Mouse (Mus musculus) CD4-positive helper T cell, adult 2 months (primary cell): ENCODE measurements around the gene Hydin.

Experiments used
- DNase-seq: peaks from one replicate; pipeline ENCODE4 v3.0.0-alpha.2; 2012; ENCODE audit warnings: low read depth, missing footprints, low spot score

The Hydin gene

DNA sequence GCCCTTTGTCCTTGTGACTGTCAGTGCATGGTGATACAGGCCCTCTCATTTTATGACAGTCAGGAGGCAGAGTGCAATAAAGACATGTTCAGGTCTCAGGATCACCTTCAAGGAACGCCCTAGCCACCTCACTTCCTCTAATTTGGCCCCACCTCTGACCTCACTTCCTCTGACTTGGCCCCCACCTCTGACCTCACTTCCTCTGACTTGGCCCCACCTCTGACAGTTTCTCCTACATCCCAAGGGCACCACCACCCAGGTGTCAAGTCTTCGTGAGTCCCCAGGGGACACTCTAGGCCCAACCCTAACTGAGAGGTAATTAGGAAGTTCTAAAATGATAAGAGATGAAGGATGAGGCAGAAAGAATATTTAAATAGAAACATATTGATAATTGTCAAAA lies 177.5 kb downstream of the Hydin start:
- DNase-seq: no peak

DNA sequence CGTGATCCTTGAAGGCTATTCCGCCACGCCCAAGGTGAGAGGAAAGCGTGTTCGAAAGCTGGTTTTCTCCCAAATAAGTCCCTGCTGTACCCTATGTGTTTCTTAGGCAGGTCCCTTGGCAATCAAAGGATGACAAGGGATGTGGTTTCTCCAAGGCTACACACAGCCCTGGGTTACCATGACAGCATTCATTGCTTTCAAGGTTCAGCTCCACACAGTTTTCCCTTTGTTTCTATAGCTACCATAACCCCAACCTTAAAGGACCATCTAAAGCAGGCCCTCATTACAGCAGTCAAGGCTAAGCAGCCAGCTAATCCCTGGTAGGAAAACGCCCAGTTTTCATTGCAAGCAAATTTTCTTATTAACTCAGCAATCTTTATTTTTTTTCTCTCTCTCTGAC lies 183.7 kb downstream of the Hydin start:
- DNase-seq: no peak

DNA sequence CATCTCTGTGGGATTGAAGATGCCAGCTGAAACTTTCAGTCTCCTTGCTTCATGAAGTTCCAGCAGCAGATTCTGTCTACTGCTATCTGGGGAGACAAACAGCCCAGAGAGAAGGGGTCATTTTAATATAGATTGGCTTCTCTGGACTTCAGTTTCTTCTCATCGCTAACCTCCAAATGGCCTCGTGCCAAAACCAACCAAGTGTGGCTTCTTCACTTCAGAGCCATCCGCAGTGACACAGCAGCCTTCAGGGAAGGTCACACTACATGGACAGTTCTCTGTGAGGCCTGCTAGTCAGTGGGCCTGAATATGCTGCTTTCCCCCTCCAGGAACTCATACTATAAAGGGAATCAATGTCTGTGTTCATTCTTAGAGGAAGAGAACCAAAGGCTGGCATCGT lies 187.7 kb downstream of the Hydin start:
- no peak for DNase-seq

DNA sequence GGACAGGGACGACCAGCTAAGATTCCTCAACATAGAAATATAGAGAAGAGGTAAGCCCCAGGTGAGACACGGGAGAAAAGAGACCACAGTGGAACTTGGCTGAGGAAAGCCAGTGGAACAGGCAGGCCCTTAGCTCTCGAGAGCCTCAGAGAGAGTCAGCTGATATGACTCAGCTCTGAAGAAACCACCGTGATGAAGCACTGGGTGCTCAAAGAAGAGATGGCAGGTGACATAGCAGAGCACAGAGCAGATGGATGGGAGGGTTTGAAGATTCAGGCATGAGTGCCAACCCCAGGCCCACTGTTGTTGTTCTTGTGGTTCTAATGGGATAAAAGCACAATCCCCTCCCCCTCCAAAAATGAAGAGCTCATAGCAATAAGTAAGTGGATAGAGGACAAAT lies 190.6 kb downstream of the Hydin start:
- no peak for DNase-seq

DNA sequence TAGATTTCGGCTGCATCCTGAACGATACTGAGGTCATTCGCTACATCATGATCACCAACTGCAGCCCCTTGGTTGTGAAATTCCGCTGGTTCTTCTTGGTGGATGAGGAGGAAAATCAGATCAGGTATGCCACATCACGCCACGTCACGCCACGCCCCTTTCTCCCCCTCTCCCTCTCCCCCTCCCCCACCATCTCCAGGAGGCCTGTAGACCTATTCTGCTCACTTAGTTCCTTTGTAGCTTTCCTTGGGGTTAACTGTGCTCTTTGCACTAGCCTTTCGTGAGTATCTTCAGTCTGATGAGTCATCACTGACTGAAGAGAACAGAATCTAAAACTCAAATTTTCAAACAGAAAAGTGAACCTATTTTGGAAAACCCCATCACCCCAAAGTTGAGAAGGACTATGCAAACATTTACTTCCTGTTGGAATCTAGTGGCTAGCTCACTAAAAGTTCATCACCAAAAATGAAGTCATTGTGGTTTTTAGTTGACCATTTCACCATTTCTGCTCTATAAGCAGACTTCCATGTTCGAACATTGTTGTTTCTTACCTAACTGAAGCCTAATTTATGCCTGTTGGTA lies 195.9 kb downstream of the Hydin start:
- DNase-seq: no peak

DNA sequence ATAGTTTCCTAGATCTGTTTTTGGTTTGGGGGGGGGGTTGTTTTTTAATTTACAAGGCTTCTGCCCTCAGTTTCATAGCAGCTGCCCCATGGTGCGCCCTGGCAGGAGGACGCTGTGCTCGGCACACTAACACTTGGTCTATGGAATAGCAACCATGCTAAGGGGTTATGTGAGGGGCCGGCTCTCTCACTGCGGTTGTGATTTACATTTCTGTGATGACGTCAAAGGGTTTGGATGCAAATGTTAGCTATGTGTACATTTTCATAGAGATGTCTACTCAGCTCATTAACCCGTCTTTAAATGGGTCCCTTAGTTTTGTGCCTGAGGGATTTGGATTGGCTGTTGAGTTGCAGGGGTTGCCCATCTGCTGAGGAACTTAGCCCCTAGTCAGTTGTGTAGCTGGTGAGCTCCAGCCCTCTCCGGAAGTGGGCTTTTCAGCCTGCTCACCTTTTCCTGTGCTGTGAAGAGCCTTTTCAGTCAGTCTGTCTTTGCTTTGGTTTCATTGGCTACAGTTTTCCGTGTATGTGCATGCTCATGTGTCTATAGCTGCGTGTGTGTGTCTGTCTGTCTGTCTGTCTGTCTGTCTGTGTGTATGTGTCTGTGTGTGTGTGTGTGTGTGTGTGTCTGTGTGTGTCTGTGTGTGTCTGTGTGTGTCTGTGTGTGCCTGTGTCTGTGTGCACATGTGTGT lies 197.1 kb downstream of the Hydin start:
- DNase-seq: no peak

DNA sequence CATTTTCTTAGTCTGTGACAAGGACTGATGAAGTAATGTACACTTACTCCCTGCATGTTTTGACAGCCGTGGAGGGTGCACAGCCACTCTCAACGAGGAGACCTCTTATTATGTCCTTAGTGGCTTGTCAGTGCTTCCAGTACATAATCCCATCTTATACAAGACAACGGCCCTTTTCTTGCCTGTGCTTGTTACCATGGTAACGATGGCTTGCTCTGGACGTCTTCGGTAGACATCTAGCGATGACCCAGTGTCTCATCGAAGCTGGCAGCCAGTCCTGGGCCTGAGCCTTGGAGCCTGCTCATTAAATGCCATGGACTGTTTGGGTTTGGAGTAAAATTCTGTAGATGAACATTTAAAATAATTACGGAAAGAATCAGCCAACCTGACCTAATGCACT lies 198.8 kb downstream of the Hydin start:
- DNase-seq: no peak

DNA sequence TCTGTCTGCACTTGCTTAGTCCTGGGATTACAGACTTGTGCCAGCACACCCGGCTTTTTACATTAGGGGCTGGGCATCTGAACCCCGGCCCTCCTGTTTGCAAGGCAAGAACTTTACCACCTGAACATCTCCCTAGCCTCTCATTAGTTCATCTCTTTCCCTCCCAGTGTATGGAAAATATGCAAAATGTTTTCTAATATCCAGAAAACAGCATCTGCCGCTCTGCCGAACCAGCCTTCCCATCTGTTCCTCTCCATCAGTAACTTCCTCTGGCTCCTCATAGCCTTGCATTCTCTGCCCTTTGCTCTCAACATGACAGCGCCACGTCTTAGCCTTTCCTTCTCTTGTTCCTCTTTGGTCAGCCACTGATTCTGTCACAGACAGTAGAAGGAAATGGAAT lies 210.5 kb downstream of the Hydin start:
- no peak for DNase-seq

DNA sequence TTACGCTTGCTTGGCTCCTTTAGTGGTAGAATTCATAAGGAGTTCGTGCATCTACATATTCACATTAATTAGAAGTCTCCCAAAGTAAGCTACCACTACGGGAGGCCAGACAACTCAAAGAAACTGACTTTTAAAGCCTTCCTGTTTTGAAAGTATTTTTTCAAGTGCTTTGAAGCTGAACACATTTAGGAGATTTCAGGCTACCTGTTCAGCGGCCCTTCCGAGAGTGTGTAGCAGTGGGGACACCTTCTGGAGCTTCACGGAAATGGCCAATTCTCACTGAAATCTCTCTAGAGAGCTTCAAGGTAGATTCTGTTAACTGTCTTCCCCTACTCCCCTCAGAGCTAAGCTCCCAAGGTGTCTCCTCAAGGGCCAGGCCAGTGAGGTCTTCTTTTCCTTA lies 211.8 kb downstream of the Hydin start:
- no peak for DNase-seq

DNA sequence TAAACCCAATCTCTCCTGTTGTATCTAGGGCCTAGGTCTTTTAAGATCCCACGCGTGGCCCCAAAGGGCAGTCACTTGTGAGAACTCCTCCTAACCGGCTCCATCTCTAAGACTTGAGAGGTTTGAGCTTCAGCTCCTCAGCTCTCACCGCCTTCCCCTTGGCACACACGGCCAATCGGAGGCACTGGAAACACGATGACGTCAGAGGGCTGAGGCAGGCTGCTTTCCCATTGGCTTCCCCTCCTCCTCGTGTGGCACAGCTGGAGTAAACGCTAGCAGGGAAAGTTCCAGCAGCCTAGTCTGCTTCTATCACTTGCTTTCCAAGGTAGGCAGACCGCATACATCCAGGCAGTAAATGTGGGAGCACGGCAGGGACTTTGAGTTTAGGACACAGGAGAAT lies 212.6 kb downstream of the Hydin start:
- no peak for DNase-seq

DNA sequence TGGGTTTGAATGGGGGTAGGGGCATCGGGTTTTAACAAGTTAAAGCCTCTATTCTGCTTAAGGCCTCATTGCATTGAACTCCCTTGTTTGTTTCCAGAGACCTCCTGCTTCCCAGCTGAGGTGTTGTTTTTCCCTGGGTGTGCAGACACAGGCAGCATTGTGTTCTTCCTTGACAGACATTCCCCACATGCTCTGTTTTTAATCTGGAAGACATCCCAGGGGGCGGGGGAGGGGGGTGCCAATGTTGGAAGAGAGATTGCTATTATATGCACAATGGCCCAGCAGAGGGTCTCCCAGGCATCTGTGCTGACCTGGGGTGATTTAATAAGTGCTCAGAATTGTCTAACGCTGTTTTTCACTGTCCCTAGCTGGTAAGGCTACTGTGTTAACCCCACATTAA lies 215.5 kb downstream of the Hydin start:
- no peak for DNase-seq

DNA sequence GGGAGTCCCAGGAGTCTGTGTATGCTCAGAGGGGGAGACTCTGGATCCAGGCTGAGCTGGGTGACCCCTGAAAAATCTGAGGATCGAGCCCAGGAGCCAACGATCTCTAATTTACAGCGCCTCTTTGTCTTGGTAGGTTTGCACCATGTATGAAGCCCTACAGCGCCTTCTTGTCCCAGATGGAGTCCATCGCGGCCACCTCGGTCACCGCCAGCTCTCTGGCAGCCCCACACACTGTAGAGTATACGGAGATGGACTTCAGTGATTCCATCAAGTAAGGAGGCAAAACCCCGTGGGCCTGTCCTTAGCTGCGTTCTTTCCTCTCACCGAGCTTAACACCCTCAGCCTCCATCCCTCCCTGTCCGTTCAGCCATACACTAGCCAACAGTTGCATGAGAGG lies 218.5 kb downstream of the Hydin start:
- DNase-seq: no peak

DNA sequence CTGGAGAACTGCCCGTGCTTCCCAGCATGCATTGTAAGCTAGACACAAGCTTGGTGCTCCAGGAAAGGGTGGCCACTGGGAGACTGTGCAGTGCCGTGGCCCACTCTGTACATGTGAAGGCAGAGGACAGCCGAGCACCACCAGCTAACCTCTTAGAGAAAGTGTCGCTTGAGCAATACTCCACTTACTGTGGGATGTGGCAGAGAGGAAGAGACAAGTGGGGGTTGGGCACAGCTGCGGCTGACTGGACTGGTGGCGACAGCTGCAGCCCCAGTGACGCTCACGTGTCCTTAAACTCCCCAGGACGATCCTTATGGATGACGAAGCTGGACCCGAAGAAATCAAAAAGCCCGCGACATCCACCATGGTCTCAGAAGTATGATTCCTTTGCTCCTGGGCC lies 219.2 kb downstream of the Hydin start:
- DNase-seq: no peak

DNA sequence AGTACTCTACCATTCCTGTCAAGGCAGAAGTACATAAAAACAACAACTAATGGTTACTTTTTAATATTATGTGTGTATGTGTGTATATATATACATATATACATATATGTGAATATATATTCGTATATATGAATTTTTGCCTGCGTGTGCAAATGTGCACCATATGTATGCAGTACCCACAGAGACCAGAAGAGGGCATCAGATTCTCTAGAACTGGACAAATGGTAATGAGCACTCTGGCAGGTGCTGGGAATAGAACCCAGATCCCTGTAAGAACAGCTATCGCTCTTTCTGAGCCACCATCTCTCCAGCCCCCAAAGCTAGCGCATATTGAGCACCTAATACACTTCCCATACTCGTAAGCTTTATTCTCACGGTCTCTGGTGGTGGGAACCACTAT lies 220.9 kb downstream of the Hydin start:
- no peak for DNase-seq

DNA sequence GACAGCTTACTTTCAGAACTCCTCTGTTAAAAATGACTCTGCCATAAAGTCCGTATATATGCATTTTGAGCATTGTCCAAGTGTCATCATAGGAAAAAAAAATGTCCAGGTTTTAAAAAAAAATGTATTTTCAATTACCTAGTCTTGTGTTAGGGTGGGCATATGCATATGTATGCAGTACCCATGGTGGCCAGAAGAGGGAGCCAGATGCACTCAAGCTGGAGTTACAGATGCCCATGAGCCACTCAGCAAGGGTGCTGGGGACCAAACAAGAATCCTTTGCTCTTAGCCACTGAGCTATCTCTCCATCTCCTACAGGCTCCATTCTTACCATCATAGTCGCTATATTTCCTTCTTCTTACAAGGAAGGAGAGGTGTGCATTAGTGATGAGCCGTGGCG lies 222.6 kb downstream of the Hydin start:
- DNase-seq: no peak

DNA sequence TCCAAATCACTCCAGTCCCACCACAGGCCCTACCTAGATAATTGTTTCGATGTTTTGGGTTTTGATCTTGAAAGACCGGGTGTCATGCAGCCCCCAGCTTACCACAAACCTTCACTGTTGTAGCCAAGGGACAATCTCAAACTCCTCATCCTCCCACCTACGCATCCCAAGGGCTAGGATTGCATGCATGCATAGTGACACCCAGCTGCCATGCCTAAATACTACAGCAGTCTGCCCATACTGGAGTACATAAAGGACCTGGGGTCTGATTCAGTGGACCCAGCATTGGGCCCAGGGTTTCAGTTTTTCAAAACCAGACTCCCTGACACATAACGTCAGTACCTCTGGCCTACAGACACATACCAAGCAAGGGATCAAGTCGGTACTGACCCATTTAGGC lies 224.3 kb downstream of the Hydin start:
- no peak for DNase-seq

DNA sequence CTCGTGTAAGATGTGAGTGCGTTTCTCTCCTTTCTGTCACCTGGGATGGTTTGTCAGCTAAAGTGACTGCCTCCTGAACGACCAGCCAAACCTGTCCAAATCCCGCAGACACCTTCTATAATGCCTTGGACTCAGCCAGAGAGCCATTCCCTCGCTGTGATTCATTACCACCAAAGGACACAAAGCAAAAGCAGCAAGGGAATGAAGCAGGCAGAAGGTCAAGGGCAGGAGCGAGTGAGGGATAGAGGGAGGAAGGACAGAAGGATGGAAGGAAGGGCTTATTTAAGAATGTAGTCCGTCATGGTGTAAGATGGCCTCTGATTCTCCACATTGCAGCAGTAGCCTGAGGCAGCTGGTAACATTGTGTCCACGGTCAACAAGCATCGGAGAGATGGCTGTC lies 229.5 kb downstream of the Hydin start:
- no peak for DNase-seq

DNA sequence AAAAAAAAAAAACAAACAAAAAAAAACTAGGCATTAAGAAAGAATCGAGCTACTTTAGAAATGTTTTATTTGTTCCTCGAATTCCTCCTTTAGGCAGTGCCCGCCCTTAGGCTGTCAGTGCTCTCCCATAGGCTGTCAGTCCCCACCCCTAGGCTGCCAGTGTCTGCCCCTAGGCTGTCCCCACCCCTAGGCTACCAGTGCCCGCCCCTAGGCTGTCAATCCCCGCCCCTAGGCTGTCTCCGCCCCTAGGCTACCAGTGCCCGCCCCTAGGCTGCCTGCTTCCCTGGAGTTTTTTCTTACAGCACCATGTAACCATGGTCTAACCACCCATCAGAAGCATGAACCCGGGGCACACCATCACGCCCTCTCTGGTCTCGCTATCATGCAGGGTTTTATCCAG lies 233.5 kb downstream of the Hydin start:
- DNase-seq: no peak

DNA sequence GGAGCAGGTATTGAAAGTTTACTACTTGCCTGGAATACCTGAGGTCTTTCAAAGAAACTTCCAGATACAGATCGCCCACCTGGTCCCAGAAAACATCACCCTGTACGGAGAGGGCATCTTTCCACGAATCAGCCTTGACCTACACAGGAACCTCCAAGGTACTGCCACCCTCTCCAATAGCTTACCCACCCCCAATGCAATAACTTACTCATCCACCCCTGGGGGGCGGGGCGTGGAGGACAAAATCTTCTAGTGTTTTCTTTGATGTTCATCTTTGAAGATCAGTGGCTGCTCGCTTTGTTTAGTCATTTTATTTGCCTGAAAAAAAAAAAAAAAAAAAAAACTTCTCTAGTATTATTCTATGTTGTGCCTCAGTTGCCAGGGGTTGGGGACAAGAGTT lies 233.9 kb downstream of the Hydin start:
- DNase-seq: no peak

DNA sequence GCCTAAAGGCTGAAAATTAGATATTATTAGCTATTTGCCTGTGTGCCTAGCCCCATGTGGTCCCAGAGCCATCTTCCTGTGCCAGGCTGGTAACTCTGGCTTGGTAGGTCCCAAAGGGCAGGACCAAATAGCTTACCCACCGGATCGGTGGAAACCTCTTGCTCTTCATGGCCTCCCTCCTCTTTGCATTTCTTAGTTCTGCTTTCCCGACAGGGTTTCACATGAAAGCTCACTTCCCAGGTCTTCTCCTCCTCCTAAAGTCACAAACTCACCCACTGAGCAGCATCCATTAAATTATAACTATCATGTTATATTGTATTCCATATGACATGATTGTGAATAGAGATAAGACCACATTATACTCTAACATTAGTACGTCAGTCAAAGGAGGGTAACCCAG lies 234.6 kb downstream of the Hydin start:
- no peak for DNase-seq

DNA sequence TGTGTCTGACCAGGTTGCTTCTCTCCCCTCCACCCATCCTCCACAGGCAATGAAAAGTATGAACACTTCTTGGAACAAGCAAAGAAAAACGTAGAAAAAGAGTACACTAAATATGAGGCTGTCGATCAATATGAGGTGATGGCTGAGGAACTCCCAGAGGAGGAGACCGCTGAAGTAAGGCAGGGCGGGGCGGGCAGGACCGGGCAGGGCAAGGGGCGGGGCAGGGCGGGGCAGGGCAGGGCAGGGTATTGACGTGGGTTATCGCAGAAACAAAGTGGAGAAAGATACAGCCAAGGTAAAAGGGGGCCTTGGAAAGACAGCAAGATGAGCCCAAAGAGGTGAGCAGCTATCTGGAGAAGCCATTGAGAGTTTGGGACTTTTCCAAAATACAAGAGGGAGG lies 236.1 kb downstream of the Hydin start:
- no peak for DNase-seq

DNA sequence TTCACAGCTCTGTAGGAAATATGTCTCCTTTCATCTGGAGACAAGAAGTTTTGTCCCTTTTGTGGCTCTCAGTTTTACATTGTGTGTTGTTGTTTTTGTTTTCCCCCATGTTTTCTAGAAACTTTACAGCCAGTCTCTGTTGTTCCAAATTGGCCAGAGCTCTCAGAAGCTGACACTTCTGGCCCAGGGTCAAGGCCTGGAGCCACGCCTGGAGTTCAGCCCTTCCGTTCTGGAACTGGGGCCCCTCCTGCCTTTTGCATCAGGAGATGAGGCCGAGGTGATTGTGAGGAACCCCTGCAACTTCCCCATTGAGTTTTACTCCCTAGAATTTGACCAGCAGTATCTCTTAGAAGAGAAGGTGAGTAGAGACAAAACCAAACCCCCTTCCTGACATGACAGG lies 242.0 kb downstream of the Hydin start:
- DNase-seq: no peak

DNA sequence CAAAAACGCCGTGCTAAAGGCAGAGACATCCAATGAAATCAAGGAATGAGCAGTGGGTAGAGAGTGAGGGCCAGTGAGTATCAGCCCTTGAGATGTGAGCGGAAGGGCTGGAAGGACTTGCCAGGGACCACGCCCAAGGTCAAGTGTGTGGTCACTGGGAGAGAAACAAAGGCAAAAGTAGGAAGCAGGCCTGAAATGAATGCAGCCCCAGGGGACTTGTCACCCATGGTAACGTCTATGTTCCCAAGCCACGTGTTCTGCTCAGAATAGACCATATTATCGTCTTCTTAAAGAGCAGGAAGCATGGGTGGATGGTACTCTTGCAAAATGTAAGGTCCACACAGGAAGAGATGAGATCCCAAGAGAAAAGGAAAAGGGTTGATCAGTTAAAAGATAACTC lies 253.0 kb downstream of the Hydin start:
- DNase-seq: no peak

DNA sequence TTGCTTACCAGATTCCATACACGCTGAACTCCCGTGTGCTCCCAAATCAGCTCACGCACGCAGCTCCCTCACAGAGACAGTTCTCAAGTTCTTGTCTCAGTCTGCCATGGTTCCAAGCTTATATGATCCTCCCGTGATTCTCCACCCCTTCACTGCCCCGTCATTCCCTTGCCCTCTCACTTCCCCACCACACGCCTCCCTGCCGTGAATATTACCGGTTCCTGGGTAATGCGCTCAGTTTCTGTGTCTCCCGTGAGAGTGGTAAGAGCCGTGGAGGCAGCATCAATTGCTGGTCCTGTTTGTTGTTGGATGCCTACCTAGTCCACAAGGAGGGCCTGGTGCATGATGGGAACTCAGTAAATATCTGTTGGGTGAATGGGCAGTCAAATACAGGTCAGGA lies 255.1 kb downstream of the Hydin start:
- no peak for DNase-seq
